Mouse (Mus musculus): ENCODE data around the gene Kpna2. TPM values are rescaled to one million over a fixed set of nuclear protein-coding genes. Genes with fewer than 3 reads are reported as not detected.
A peak's percentile ranks its signal among the peaks of the same experiment; 100 is the strongest.
"Not testable (repeated sequence)": the region's sequence is repeated elsewhere in the genome, so short reads cannot be mapped to it uniquely, and the experiment has no call there.

Kpna2 gene
- 10 to 100 TPM; 45.3 to 46.7 TPM for total RNA-seq (2021)
- long read RNA-seq, experiment 1, transcript Kpna2-201 (11 exons, 2,054 nt): major isoform, 68 of 76 reads
- long read RNA-seq, experiment 1, partial matches to known transcripts: 3 of 76 reads
- long read RNA-seq, experiment 1, other reads (novel, unspliced or antisense): 5 of 76 reads
- long read RNA-seq, experiment 2, transcript Kpna2-201 (11 exons, 2,054 nt): major isoform, 36 of 38 reads
- long read RNA-seq, experiment 2, partial matches to known transcripts: 0 of 38 reads
- long read RNA-seq, experiment 2, other reads (novel, unspliced or antisense): 2 of 38 reads

- DNase-seq: peak; percentile 93
These were observed at the start of gene Kpna2 for GRCm38 (mm10) chr11:106999151-106999948. Gene Kpna2, minus strand, starts transcription at chr11:106999541.

GRCm38 (mm10) chr11:107046766-107047620 is 47.7 kb upstream of the Kpna2 start:
- DNase-seq: no peak

GRCm38 (mm10) chr11:107045546-107045945 is 46.2 kb upstream of the Kpna2 start:
- no peak for DNase-seq

- peak; percentile 83 for DNase-seq
These were observed 45.0 kb upstream of the Kpna2 start for GRCm38 (mm10) chr11:107044321-107044720.

- no peak for DNase-seq
These were observed 44.0 kb upstream of the Kpna2 start for GRCm38 (mm10) chr11:107043361-107043760.

- DNase-seq: no peak
These were observed 42.1 kb upstream of the Kpna2 start for GRCm38 (mm10) chr11:107041396-107041795.

GRCm38 (mm10) chr11:107039417-107039816 is 40.1 kb upstream of the Kpna2 start:
- DNase-seq: no peak

GRCm38 (mm10) chr11:107034085-107034810 is 34.9 kb upstream of the Kpna2 start:
- DNase-seq: no peak

- DNase-seq: no peak
These were observed 32.3 kb upstream of the Kpna2 start for GRCm38 (mm10) chr11:107031635-107032034.

- DNase-seq: no peak
These were observed 30.2 kb upstream of the Kpna2 start for GRCm38 (mm10) chr11:107029536-107029935.

GRCm38 (mm10) chr11:107028754-107029153 is 29.4 kb upstream of the Kpna2 start:
- no peak for DNase-seq

- no peak for DNase-seq
These were observed 28.9 kb upstream of the Kpna2 start for GRCm38 (mm10) chr11:107028275-107028618.

- DNase-seq: peak; percentile 92
These were observed 28.3 kb upstream of the Kpna2 start for GRCm38 (mm10) chr11:107027431-107028274.

GRCm38 (mm10) chr11:107026554-107027430 is 27.5 kb upstream of the Kpna2 start:
- DNase-seq: no peak

GRCm38 (mm10) chr11:107025411-107026321 is 26.3 kb upstream of the Kpna2 start, which contains the start of gene 1810010H24Rik:
Gene 1810010H24Rik, plus strand, starts transcription at chr11:107025681.
- peak; percentile 39 for DNase-seq

- DNase-seq: no peak
These were observed 25.1 kb upstream of the Kpna2 start for GRCm38 (mm10) chr11:107024406-107024805.

GRCm38 (mm10) chr11:107022050-107022683 is 22.8 kb upstream of the Kpna2 start:
- no peak for DNase-seq

- not testable (repeated sequence) for DNase-seq
These were observed 20.4 kb upstream of the Kpna2 start for GRCm38 (mm10) chr11:107019722-107020121.
